Mouse (Mus musculus): ENCODE data around the gene Gan. TPM values are rescaled to one million over a fixed set of nuclear protein-coding genes. Genes with fewer than 3 reads are reported as not detected.

Gan gene
- polyA plus RNA-seq, 1 experiment from 2014 or later, result 2.8 TPM

DNA sequence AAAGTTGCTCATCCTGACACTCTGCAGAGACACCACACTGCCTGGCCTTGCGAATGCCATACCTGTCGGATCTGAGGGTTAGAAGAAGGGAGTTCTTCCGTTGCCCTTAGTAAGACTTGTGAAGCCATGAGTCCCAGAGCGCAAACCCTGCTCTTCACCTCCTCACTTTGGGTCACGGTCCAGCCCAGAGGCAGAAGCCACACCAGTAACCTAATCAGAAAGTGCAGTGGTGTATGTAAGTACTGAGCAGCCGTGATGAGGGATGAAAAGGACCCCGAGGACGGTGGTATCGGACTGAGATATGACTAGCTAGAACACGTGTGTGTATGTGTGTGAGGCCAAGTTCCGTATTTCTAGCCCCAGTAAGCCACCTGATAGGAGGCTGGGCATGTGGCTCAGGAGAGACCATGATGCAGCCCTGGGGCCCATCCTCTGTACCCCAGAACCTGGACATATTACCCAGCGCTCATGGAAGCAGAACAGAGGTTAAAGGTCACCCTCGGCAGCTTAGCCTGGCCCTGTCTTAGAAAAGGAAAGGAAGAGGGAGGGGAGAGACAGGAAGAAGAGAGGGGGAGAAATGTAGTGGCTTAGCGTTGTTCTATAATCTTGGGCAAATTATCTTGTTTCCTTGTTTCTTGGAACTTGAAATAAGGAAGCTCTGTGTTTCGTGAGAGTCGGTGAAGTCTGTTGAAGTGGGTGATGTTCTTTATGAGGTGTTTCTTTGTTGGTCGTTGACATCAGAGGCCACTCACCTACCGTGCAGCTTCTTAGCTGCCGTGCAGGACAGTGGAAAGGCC lies 43.5 kb downstream of the Gan start:
- peaks cover 29% of the 10 kb centered on the region for H3K4me1 ChIP-seq
- H3K9ac ChIP-seq, result no peak overlapping the region
- H3K4me3 ChIP-seq (replicated peaks), result no peak overlapping the region
- no peaks in the 10 kb centered on the region for H3K9me3 ChIP-seq
- no peaks in the 10 kb centered on the region for H3K27me3 ChIP-seq (replicated peaks)
- no peak for ATAC-seq (ENCODE audit: insufficient read depth, low FRiP score, low read depth)
- 76% methylated on average over 19 of the region's 19 CpGs for WGBS
- H3K27ac ChIP-seq, result peak overlapping the region; percentile 89; the same call in 1 of the 2 replicates
- peaks cover 23% of the 10 kb centered on the region for H3K36me3 ChIP-seq
- H3K4me2 ChIP-seq, result no peak overlapping the region

DNA sequence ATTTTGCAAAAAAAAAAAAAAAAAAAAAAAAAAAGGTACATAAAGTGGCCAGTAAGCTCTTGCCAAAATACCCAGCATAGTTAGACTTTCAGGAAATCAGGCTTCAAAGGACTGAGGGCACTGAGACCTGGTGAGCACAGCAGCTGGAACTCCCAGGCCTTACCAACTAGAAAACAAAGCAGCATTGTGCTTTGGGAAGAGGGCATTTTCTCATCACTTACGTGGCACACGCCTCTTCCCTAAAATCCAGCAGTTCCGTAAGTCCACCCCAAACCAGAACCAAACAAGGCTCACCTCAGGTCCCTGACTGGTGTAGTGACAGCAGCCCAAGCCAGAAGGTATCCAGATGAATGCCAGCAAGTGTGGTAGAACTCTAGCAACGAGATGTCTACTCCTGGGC lies 45.1 kb downstream of the Gan start:
- WGBS, result 87% methylated on average over 4 of the region's 4 CpGs
- H3K27me3 ChIP-seq (replicated peaks), result no peaks in the 10 kb centered on the region
- H3K4me2 ChIP-seq, result no peak overlapping the region
- peaks cover 26% of the 10 kb centered on the region for H3K4me1 ChIP-seq
- ATAC-seq (ENCODE audit: insufficient read depth, low FRiP score, low read depth), result no peak
- H3K9ac ChIP-seq, result no peak overlapping the region
- no peak overlapping the region for H3K4me3 ChIP-seq (replicated peaks)
- no peaks in the 10 kb centered on the region for H3K9me3 ChIP-seq
- H3K36me3 ChIP-seq, result peaks cover 21% of the 10 kb centered on the region; the same call in 1 of the 2 replicates
- H3K27ac ChIP-seq, result no peak overlapping the region

DNA sequence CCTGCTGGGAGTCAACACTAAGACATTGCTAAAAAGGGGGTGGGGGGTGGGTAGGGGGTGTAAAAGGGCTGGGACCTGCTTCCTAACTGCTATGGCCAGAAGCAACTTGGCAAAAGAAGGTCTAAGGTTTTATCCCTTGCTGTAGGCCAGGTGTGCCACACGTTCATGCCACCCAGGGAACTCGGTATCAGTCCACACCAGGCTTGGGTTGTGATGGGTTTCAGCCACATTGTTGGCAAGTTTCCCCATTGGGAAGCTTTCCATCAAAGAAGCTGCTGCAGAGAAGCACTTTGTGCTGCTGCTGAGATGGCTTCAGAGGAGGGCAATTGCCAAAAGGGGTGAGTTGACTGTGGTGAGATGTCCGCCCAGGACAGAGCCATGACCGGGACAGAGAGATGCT lies 47.9 kb downstream of the Gan start:
- no peaks in the 10 kb centered on the region for H3K9me3 ChIP-seq
- 86% methylated on average over 4 of the region's 4 CpGs for WGBS
- H3K4me2 ChIP-seq, result no peak overlapping the region
- H3K9ac ChIP-seq, result no peak overlapping the region
- ATAC-seq (ENCODE audit: insufficient read depth, low FRiP score, low read depth), result no peak
- no peak overlapping the region for H3K4me3 ChIP-seq (replicated peaks)
- no peaks in the 10 kb centered on the region for H3K27me3 ChIP-seq (replicated peaks)
- H3K27ac ChIP-seq, result no peak overlapping the region
- peaks cover 16% of the 10 kb centered on the region; the same call in 1 of the 2 replicates for H3K36me3 ChIP-seq
- H3K4me1 ChIP-seq, result 0 out of 2 replicates have a peak, but pooled peaks cover 4% of the 10 kb centered on the region

DNA sequence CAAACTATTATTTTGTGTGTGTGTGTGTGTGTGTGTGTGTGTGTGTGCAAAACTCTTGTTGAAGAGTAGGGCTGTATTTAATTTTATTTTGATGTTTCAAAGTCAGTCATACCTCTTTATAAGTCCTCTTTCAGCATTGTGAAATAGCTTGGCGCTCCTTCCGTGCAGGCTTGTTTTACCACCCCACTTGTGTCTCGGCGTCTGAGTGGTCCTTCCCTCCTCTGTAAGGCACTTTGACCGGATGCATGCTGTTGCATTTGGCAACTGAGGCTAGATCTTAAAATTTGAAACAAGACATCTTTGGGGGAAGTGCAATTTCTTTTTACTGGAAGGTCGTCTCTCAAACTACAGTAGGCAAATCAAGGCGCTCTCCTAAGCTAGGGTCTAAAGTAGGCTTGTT lies 48.7 kb downstream of the Gan start:
- ATAC-seq (ENCODE audit: insufficient read depth, low FRiP score, low read depth), result no peak
- Histone ChIP-seq H3K9ac (no peak overlapping the region), H3K9me3 (no peaks in the 10 kb centered on the region), H3K4me1 (no peaks in the 10 kb centered on the region), H3K27ac (no peak overlapping the region), H3K36me3 (peaks cover 16% of the 10 kb centered on the region; the same call in 1 of the 2 replicates), H3K4me2 (no peak overlapping the region), H3K27me3 (replicated peaks) (no peaks in the 10 kb centered on the region), H3K4me3 (replicated peaks) (no peak overlapping the region)
- 94% methylated on average over 7 of the region's 7 CpGs for WGBS

DNA sequence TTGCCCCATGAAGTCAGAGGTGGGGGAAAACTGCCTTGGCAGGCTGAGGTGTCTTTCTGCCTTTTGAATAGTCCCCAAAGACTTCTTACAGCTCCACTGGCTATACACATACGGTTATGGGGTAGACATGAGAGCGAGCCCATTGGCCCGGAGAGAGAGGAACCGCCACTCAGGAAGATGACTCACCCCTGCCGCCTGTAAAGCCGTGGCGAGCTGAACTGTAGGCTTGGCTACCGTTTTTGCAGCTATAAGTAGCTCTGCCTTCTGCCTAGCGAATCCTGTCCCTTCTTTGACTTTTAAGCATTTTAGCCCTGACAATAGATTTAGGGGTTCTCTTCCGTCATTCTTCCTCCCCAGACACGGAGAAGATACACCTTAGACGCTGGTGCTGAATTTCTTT lies 51.2 kb downstream of the Gan start:
- WGBS, result 81% methylated on average over 12 of the region's 12 CpGs
- no peak overlapping the region for H3K4me3 ChIP-seq (replicated peaks)

DNA sequence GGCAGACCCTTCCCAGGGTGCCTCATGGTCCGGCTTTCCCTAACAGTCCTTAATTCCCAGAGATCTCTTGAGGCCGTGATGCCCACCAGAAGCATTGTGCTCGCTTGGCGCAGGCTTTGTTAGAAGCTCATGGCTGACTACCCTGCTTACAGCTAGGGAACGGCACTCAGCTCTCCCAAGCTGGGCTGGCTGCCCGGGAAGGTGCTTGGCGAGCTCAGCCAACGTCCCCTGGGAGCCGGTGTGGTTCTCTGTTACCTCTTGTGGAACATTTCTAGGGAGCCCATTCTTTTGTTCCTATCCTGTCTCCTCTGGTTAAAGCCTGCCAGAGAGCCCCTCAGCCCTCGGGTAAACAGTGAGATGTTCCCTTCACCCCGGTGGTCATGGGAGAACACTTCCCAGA lies 54.2 kb downstream of the Gan start:
- Histone ChIP-seq H3K4me3 (replicated peaks) (no peak overlapping the region), H3K9ac (no peak overlapping the region), H3K4me1 (no peaks in the 10 kb centered on the region), H3K27ac (no peak overlapping the region), H3K4me2 (no peak overlapping the region), H3K9me3 (no peaks in the 10 kb centered on the region), H3K27me3 (replicated peaks) (no peaks in the 10 kb centered on the region), H3K36me3 (no peaks in the 10 kb centered on the region)
- 85% methylated on average over 11 of the region's 11 CpGs for WGBS
- no peak for ATAC-seq (ENCODE audit: insufficient read depth, low FRiP score, low read depth)

More for the DNA sequence above, 51.2 kb downstream of the Gan start:
- Histone ChIP-seq H3K4me2 (no peak overlapping the region), H3K36me3 (peaks cover 8% of the 10 kb centered on the region; the same call in 1 of the 2 replicates), H3K9ac (no peak overlapping the region), H3K4me1 (no peaks in the 10 kb centered on the region), H3K9me3 (no peaks in the 10 kb centered on the region), H3K27ac (no peak overlapping the region), H3K27me3 (replicated peaks) (no peaks in the 10 kb centered on the region)
- ATAC-seq (ENCODE audit: insufficient read depth, low FRiP score, low read depth), result no peak

DNA sequence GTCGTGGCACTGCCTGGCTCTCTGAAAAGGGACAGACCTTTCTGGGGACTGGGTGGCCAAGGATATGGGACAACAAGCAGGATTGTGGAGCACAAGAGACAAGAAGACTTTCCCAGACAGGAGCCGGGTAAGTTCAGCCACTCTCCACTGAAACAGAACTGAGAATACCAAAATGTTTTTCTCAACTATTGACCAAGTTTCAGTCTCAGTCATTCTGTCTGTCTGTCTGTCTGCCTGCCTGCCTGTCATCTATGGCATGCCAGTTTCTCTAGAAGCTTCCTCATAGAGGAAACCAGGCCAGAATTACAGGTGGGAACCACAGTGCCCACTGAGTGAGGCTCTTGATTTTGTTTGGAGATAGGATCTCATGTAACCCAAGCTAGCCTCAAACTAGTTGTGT lies 59.8 kb downstream of the Gan start:
- H3K4me1 ChIP-seq, result no peaks in the 10 kb centered on the region
- H3K9ac ChIP-seq, result no peak overlapping the region
- no peak overlapping the region for H3K4me2 ChIP-seq
- no peak overlapping the region for H3K4me3 ChIP-seq (replicated peaks)
- no peaks in the 10 kb centered on the region for H3K36me3 ChIP-seq
- no peaks in the 10 kb centered on the region for H3K9me3 ChIP-seq
- H3K27me3 ChIP-seq (replicated peaks), result no peaks in the 10 kb centered on the region
- ATAC-seq (ENCODE audit: insufficient read depth, low FRiP score, low read depth), result no peak
- 77% methylated on average over 2 of the region's 2 CpGs for WGBS
- no peak overlapping the region for H3K27ac ChIP-seq

DNA sequence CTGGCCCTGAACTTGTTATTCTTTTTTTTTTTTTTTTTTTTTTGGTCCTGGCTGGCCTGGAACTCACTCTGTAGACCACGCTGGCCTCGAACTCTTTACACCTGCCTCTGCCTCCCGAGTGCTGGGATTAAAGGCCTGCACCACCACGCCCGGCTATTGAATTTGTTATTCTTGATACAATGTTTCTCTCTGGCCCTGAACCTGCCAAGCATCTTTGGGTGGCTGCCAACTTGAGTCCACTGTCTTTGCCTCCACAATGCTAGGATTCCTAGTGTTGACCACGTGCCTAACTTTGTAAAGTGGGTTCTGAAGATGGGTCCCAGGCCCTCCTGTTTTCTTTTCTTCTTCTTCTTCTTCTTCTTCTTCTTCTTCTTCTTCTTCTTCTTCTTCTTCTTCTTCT lies 64.5 kb downstream of the Gan start:
- Histone ChIP-seq H3K4me2 (no peak overlapping the region), H3K27me3 (replicated peaks) (no peaks in the 10 kb centered on the region), H3K4me1 (peaks cover 3% of the 10 kb centered on the region; the same call in 1 of the 2 replicates), H3K9me3 (no peaks in the 10 kb centered on the region), H3K27ac (no peak overlapping the region), H3K4me3 (replicated peaks) (no peak overlapping the region), H3K9ac (no peak overlapping the region), H3K36me3 (no peaks in the 10 kb centered on the region)
- no peak for ATAC-seq (ENCODE audit: insufficient read depth, low FRiP score, low read depth)
- 57% methylated on average over 6 of the region's 6 CpGs for WGBS

DNA sequence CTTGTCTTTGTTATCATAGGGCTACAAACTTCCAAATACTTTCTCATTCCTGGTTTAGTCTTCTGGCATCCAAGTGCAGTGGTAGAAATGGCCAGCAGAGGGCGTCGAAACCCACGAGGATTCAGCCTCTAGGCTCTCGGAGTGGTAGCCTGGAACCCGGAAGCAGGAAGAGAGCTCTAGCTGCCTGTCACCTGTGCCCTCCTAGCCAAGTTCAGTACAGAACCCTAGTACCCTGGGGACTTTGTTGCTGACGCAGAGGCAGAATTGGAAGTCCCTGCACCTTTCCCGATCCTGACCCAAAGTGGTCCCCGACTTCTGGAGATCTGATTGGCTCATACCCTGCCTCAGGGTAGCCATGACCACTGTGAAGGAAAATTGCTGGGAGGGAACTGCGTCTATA lies 66.7 kb downstream of the Gan start:
- Histone ChIP-seq H3K36me3 (no peaks in the 10 kb centered on the region), H3K4me1 (peaks cover 3% of the 10 kb centered on the region; the same call in 1 of the 2 replicates), H3K27me3 (replicated peaks) (no peaks in the 10 kb centered on the region), H3K4me2 (peak overlapping the region; percentile 57), H3K9ac (no peak overlapping the region), H3K4me3 (replicated peaks) (peak overlapping the region; percentile 34), H3K9me3 (no peaks in the 10 kb centered on the region), H3K27ac (no peak overlapping the region)
- ATAC-seq (ENCODE audit: insufficient read depth, low FRiP score, low read depth), result peak; percentile 82
- WGBS, result 9% methylated on average over 9 of the region's 9 CpGs

DNA sequence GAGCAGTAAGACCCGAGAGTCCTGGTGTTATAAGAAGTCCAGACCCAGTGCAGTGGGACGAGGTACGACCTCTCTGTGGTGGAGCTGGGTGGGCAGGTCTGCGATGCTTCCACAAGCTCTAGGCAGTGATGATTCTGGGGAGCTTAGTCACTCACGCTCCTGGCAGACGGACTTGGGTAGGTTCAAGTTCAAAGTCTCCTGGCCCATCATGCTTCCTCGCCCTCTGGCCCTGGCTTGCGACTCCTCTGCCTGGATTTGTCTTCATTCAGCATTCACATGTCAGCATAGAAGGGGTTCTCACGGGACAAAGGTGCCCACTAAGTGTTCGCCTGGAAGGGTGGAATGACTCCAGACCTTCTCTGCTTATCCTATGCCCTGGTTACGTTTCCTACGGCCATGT lies 68.4 kb downstream of the Gan start:
- H3K27ac ChIP-seq, result no peak overlapping the region
- H3K9ac ChIP-seq, result no peak overlapping the region
- H3K4me3 ChIP-seq (replicated peaks), result no peak overlapping the region
- H3K4me2 ChIP-seq, result no peak overlapping the region
- no peaks in the 10 kb centered on the region for H3K27me3 ChIP-seq (replicated peaks)
- H3K4me1 ChIP-seq, result peaks cover 3% of the 10 kb centered on the region; the same call in 1 of the 2 replicates
- WGBS, result 83% methylated on average over 12 of the region's 12 CpGs
- H3K9me3 ChIP-seq, result no peaks in the 10 kb centered on the region
- H3K36me3 ChIP-seq, result no peaks in the 10 kb centered on the region
- ATAC-seq (ENCODE audit: insufficient read depth, low FRiP score, low read depth), result no peak

DNA sequence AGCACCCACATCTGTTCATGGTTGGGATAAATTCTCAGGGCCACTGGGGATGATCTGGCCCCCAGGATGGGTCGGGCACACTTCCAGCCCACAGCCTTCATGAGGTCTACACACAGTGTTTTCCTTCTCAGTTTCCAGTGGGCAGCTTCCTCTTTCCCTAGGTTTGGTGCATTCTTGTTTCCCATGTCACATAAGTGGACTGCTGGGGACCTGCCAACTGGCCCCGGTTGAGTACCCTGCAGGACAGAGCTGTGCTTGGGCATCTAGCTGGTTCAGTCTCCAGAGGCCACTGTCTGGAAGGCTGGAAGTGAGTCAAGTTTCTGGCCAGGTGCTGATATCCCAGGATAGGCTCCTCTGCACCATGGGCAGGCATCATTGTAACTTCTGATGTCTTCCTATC lies 69.4 kb downstream of the Gan start:
- Histone ChIP-seq H3K27ac (no peak overlapping the region), H3K9me3 (no peaks in the 10 kb centered on the region), H3K36me3 (no peaks in the 10 kb centered on the region), H3K27me3 (replicated peaks) (no peaks in the 10 kb centered on the region), H3K4me2 (no peak overlapping the region), H3K4me3 (replicated peaks) (no peak overlapping the region), H3K9ac (no peak overlapping the region), H3K4me1 (peaks cover 3% of the 10 kb centered on the region; the same call in 1 of the 2 replicates)
- WGBS, result 75% methylated on average over 2 of the region's 2 CpGs
- no peak for ATAC-seq (ENCODE audit: insufficient read depth, low FRiP score, low read depth)

DNA sequence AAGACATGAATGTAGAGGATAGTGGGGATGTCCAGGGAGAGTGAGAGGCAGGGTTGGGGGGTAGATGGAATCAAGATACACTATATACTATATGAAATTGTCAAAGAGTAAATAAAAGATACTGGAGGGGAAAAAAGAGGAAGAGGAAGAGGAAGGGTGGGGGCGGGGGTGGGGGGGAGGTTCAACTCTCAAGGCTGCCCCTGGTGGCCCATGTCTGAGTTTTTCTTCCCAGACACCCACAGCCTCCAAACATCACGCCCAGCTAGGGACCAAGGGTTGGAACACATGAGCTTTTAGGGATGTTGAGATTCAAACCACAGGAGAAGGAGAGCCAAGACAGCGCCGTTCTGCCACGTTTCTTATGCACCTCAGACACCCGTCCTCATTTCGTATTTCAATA lies 75.3 kb downstream of the Gan start:
- H3K36me3 ChIP-seq, result no peaks in the 10 kb centered on the region
- 80% methylated on average over 7 of the region's 7 CpGs for WGBS

More for the DNA sequence above, 75.3 kb downstream of the Gan start:
- Histone ChIP-seq H3K4me1 (no peaks in the 10 kb centered on the region), H3K4me3 (replicated peaks) (no peak overlapping the region), H3K27me3 (replicated peaks) (no peaks in the 10 kb centered on the region), H3K27ac (no peak overlapping the region), H3K4me2 (no peak overlapping the region), H3K9ac (no peak overlapping the region), H3K9me3 (no peaks in the 10 kb centered on the region)
- no peak for ATAC-seq (ENCODE audit: insufficient read depth, low FRiP score, low read depth)
